Mouse (Mus musculus): ENCODE measurements around the gene Dhx32. TPM values are rescaled to one million over a fixed set of nuclear protein-coding genes. Genes with fewer than 3 reads are reported as not detected.

Gene Dhx32
- polyA plus RNA-seq, 1 experiment from 2014 or later, result 9.6 TPM

GRCm38 (mm10) chr7:133676002-133676401, 106.5 kb downstream of the Dhx32 start:
- peaks cover 15% of the 10 kb centered on the region for H3K36me3 ChIP-seq (ENCODE audit: control insufficient read depth, insufficient read depth)
- no peaks in the 10 kb centered on the region for H3K27me3 ChIP-seq (ENCODE audit: control insufficient read depth, insufficient read depth, low read depth, low read length)
- H3K4me1 ChIP-seq (ENCODE audit: control insufficient read depth, low read depth, low read length), result no peaks in the 10 kb centered on the region
- no peak overlapping the region for H3K9ac ChIP-seq (ENCODE audit: low read depth, low read length)
- H3K9me3 ChIP-seq (replicated peaks; ENCODE audit: control insufficient read depth, low read length), result no peaks in the 10 kb centered on the region
- H3K4me3 ChIP-seq (ENCODE audit: low read depth, low read length), result no peak overlapping the region
- H3K4me2 ChIP-seq (ENCODE audit: low read depth, low read length), result no peak overlapping the region
- 59% methylated on average over 9 of the region's 9 CpGs for WGBS (ENCODE audit: insufficient replicate concordance)
- no peak for ATAC-seq (ENCODE audit: low read depth)
- H3K27ac ChIP-seq (ENCODE audit: low read length), result no peak overlapping the region

Other genes with a start within 250 kb of the Dhx32 start
- not detected in 2 replicates for gene Tex36, start 180.6 kb downstream of the Dhx32 start, polyA plus RNA-seq (2015; fragmentation: Nextera tagmentation; extraction: Ambion mirVana)
- 9.3 and 9.7 TPM in 2 replicates for gene Edrf1, start 145.2 kb downstream of the Dhx32 start, polyA plus RNA-seq (2015; fragmentation: Nextera tagmentation; extraction: Ambion mirVana)
- gene Mmp21, start 102.7 kb downstream of the Dhx32 start, polyA plus RNA-seq (2015; fragmentation: Nextera tagmentation; extraction: Ambion mirVana), result 0.04 TPM in 1 of 2 replicates, not detected in the other
- 64.3 and 75.7 TPM in 2 replicates for gene Bccip, start 73.4 kb downstream of the Dhx32 start, polyA plus RNA-seq (2015; fragmentation: Nextera tagmentation; extraction: Ambion mirVana)
- 149 and 158 TPM in 2 replicates for gene Uros, start 72.7 kb downstream of the Dhx32 start, polyA plus RNA-seq (2015; fragmentation: Nextera tagmentation; extraction: Ambion mirVana)
- gene Fank1, start 5.9 kb downstream of the Dhx32 start, polyA plus RNA-seq (2015; fragmentation: Nextera tagmentation; extraction: Ambion mirVana), result not detected in 2 replicates

Data from liver, embryonic 16.5 days (tissue).